Mouse (Mus musculus) stomach, postnatal 0 days (tissue): ENCODE measurements around the gene Micu2.

ENCODE experiments used
- CTCF ChIP-seq: IDR thresholded peaks from 2 replicates; pipeline ENCODE4 v1.5.1; 2016; ENCODE audit warnings: antibody characterized with exemption, low read depth, mild to moderate bottlenecking, moderate library complexity
- EP300 ChIP-seq: optimal IDR thresholded peaks from 2 replicates; pipeline ENCODE3; 2016; ENCODE audit warnings: antibody characterized with exemption

DNA sequence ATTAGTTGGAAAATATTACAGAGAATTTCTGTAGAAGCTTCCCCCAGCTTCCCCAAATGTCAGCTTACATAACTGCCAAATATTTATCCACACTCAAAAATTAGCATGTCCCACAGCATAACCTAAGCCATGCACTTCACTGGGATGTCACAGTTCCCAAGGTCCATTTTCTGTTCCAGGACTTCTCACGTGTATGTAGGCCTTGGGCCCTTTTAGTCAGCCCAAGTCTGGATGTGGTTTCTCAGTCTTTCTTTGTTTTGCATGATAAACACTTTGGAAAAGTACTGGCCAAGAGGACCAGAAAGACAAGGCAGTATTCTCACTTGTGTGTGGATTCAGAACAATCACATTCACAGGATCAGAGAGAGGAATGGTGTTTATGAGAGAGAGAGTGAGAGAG lies 97.1 kb downstream of the Micu2 start:
- no peak for TF ChIP-seq CTCF
- TF ChIP-seq EP300: no peak
